In genomic region chr19:42193311-42193710, GRCm38 (mm10) we compare ENCODE assay signal across 16 mouse cellular contexts. TPM values are rescaled to one million over a fixed set of nuclear protein-coding genes. Genes with fewer than 3 reads are reported as not detected.
DNase-seq lines count a peak whose midpoint lies in the region; ATAC-seq and TF ChIP-seq lines count a peak whose summit lies in the region.
"Had no signal": no experiment of that assay in that cellular context is flagged by ENCODE, and none has a peak within 500 bp of the region (broad histone marks: within the 10 kb centered on the region; RNA-seq: fewer than 3 reads in every experiment).

No protein-coding gene starts in this region.

- no peak for DNase-seq in hindbrain, embryonic 10.5 days (ENCODE audit: low spot score)
- peak; percentile 47 for DNase-seq in midbrain, postnatal 0 days (ENCODE audit: low spot score)
- DNase-seq in midbrain, embryonic 11.5 days (ENCODE audit: low spot score, missing footprints): no peak
- DNase-seq in embryonic facial prominence, embryonic 14.5 days (ENCODE audit: low spot score): no peak
- no peak for DNase-seq in left cerebral cortex, postnatal 36 days (ENCODE audit: low spot score in 2 of 2)
- no peak for DNase-seq in left cerebral cortex, adult 9 months (ENCODE audit: low spot score in 2 of 2)
- DNase-seq: cerebellum, adult 9-11 months; kidney, adult 2 months had no signal

- no peak overlapping the region for H3K4me2 ChIP-seq in hindbrain, embryonic 15.5 days
- H3K4me2 ChIP-seq in midbrain, postnatal 0 days (ENCODE audit: low read depth, low read length, poor library complexity, severe bottlenecking): no peak overlapping the region
- H3K4me2 ChIP-seq in midbrain, embryonic 11.5 days: no peak overlapping the region
- no peak overlapping the region for H3K4me2 ChIP-seq in embryonic facial prominence, embryonic 14.5 days (ENCODE audit: low read depth, low read length)
- H3K4me2 ChIP-seq: hindbrain, embryonic 12.5 days; liver, embryonic 12.5 days had no signal

- H3K9ac ChIP-seq in hindbrain, embryonic 15.5 days: no peak overlapping the region
- no peak overlapping the region for H3K9ac ChIP-seq in midbrain, postnatal 0 days (replicated peaks; ENCODE audit: low read length, poor library complexity, severe bottlenecking)
- H3K9ac ChIP-seq in midbrain, embryonic 11.5 days (ENCODE audit: low read length): no peak overlapping the region
- H3K9ac ChIP-seq in embryonic facial prominence, embryonic 14.5 days (ENCODE audit: low read depth, low read length): no peak overlapping the region
- H3K9ac ChIP-seq: hindbrain, embryonic 12.5 days; liver, embryonic 12.5 days had no signal

- intact Hi-C loops in left cerebral cortex, postnatal 36 days (cut with DNase I): loop anchor here (5.0 kb wide), 1 partner anchor 79 kb away; no protein-coding TSS in a partner anchor

- no peaks in the 10 kb centered on the region for H3K4me1 ChIP-seq in hindbrain, embryonic 15.5 days (replicated peaks)
- H3K4me1 ChIP-seq in hindbrain, embryonic 10.5 days (replicated peaks): peaks cover 9% of the 10 kb centered on the region; the same call in 1 of the 2 replicates
- H3K4me1 ChIP-seq in midbrain, postnatal 0 days (ENCODE audit: insufficient read depth, low read length): no peaks in the 10 kb centered on the region
- H3K4me1 ChIP-seq in midbrain, embryonic 11.5 days (ENCODE audit: control insufficient read depth, insufficient read depth, low read length): no peaks in the 10 kb centered on the region
- no peaks in the 10 kb centered on the region for H3K4me1 ChIP-seq in embryonic facial prominence, embryonic 14.5 days (ENCODE audit: control insufficient read depth, insufficient read depth, low read length)
- H3K4me1 ChIP-seq: hindbrain, embryonic 12.5 days; liver, embryonic 12.5 days had no signal

- H3K9me3 ChIP-seq in hindbrain, embryonic 15.5 days: no peaks in the 10 kb centered on the region
- no peaks in the 10 kb centered on the region for H3K9me3 ChIP-seq in hindbrain, embryonic 10.5 days
- no peaks in the 10 kb centered on the region for H3K9me3 ChIP-seq in midbrain, postnatal 0 days (ENCODE audit: low read length)
- no peaks in the 10 kb centered on the region for H3K9me3 ChIP-seq in midbrain, embryonic 11.5 days (ENCODE audit: control insufficient read depth, low read length)
- no peaks in the 10 kb centered on the region for H3K9me3 ChIP-seq in embryonic facial prominence, embryonic 14.5 days (ENCODE audit: control insufficient read depth, low read length)
- H3K9me3 ChIP-seq: forebrain, embryonic 10.5 days; hindbrain, embryonic 12.5 days; liver, embryonic 12.5 days had no signal

- TF ChIP-seq CTCF in midbrain, postnatal 0 days (IDR thresholded peaks at IDR 0.05): no peak

- H3K36me3 ChIP-seq in hindbrain, embryonic 15.5 days: peaks cover 20% of the 10 kb centered on the region
- peaks cover 39% of the 10 kb centered on the region for H3K36me3 ChIP-seq in hindbrain, embryonic 10.5 days
- peaks cover 24% of the 10 kb centered on the region for H3K36me3 ChIP-seq in midbrain, postnatal 0 days (ENCODE audit: insufficient read depth, low read length)
- peaks cover 8% of the 10 kb centered on the region; the same call in 1 of the 2 replicates for H3K36me3 ChIP-seq in midbrain, embryonic 11.5 days (ENCODE audit: control insufficient read depth, insufficient read depth, low read length)
- H3K36me3 ChIP-seq in embryonic facial prominence, embryonic 14.5 days (ENCODE audit: control insufficient read depth, insufficient read depth, low read length): peaks cover 24% of the 10 kb centered on the region

- H3K4me3 ChIP-seq in hindbrain, embryonic 15.5 days: no peak overlapping the region
- no peak overlapping the region for H3K4me3 ChIP-seq in hindbrain, embryonic 10.5 days
- no peak overlapping the region for H3K4me3 ChIP-seq in midbrain, postnatal 0 days (ENCODE audit: low read depth, low read length)
- no peak overlapping the region for H3K4me3 ChIP-seq in midbrain, embryonic 11.5 days (ENCODE audit: low read depth, low read length)
- H3K4me3 ChIP-seq in embryonic facial prominence, embryonic 14.5 days (ENCODE audit: low read depth, low read length): no peak overlapping the region
- H3K4me3 ChIP-seq: forebrain, embryonic 10.5 days; hindbrain, embryonic 12.5 days; liver, embryonic 12.5 days; myocyte had no signal

- H3K27ac ChIP-seq in hindbrain, embryonic 15.5 days (replicated peaks): no peak overlapping the region
- H3K27ac ChIP-seq in hindbrain, embryonic 10.5 days: no peak overlapping the region
- H3K27ac ChIP-seq in midbrain, postnatal 0 days (ENCODE audit: low read depth, low read length): no peak overlapping the region
- H3K27ac ChIP-seq in midbrain, embryonic 11.5 days (ENCODE audit: low read depth, low read length): no peak overlapping the region
- H3K27ac ChIP-seq in embryonic facial prominence, embryonic 14.5 days (replicated peaks; ENCODE audit: low read depth, low read length): no peak overlapping the region
- H3K27ac ChIP-seq: forebrain, embryonic 10.5 days; hindbrain, embryonic 12.5 days; liver, embryonic 12.5 days had no signal

- WGBS in hindbrain, embryonic 15.5 days: 50% methylated on average over 2 of the region's 2 CpGs
- 60% methylated on average over 2 of the region's 2 CpGs for WGBS in hindbrain, embryonic 10.5 days
- WGBS in midbrain, postnatal 0 days: 38% methylated on average over 2 of the region's 2 CpGs
- WGBS in midbrain, embryonic 11.5 days: 44% methylated on average over 2 of the region's 2 CpGs
- WGBS in embryonic facial prominence, embryonic 14.5 days: 52% methylated on average over 2 of the region's 2 CpGs

- peak; percentile 28; the same call in 1 of the 2 replicates for ATAC-seq in hindbrain, embryonic 15.5 days (ENCODE audit: low FRiP score, low read depth)
- peak; percentile 52 for ATAC-seq in midbrain, postnatal 0 days (ENCODE audit: low FRiP score)
- ATAC-seq in midbrain, embryonic 11.5 days (ENCODE audit: low FRiP score): no peak
- 0 out of 2 replicates have a peak, but pooled peaks have one; percentile 18 for ATAC-seq in embryonic facial prominence, embryonic 14.5 days (ENCODE audit: low read depth)
- ATAC-seq: liver, embryonic 12.5 days; Patski had no signal

- H3K27me3 ChIP-seq in hindbrain, embryonic 15.5 days: no peaks in the 10 kb centered on the region
- peaks cover 8% of the 10 kb centered on the region for H3K27me3 ChIP-seq in hindbrain, embryonic 10.5 days (ENCODE audit: insufficient read depth, poor library complexity, severe bottlenecking)
- peaks cover 1% of the 10 kb centered on the region; the same call in 1 of the 2 replicates for H3K27me3 ChIP-seq in midbrain, postnatal 0 days (ENCODE audit: insufficient read depth, low read length)
- peaks cover 4% of the 10 kb centered on the region; the same call in 1 of the 2 replicates for H3K27me3 ChIP-seq in midbrain, embryonic 11.5 days (ENCODE audit: control insufficient read depth, insufficient read depth, low read length)
- 0 out of 2 replicates have a peak, but pooled peaks cover 3% of the 10 kb centered on the region for H3K27me3 ChIP-seq in embryonic facial prominence, embryonic 14.5 days (replicated peaks; ENCODE audit: control insufficient read depth, insufficient read depth, low read length)
- H3K27me3 ChIP-seq: CH12.LX, Patski had no signal

RNA-seq across cellular contexts. Expression of gene Sfrp5, which starts 8.7 kb away (rescaled TPM):
- polyA plus RNA-seq in hindbrain, embryonic 15.5 days (2015; fragmentation: Nextera tagmentation; extraction: Ambion mirVana): 3.2 and 4.0 TPM in 2 replicates
- 0.26 and 0.46 TPM in 2 replicates for polyA plus RNA-seq in hindbrain, embryonic 10.5 days (2016; fragmentation: Nextera tagmentation; extraction: Ambion mirVana)
- 1.6 and 3.8 TPM in 2 replicates for total RNA-seq in midbrain, postnatal 0 days (2014; rRNA removed)
- polyA plus RNA-seq in midbrain, postnatal 0 days (2015; fragmentation: Nextera tagmentation; extraction: Ambion mirVana): 2.7 and 2.8 TPM in 2 replicates
- polyA plus RNA-seq in midbrain, embryonic 11.5 days (2014; fragmentation: Nextera tagmentation; extraction: Ambion mirVana): 0.11 and 0.14 TPM in 2 replicates
- 18.0 and 18.3 TPM in 2 replicates for polyA plus RNA-seq in embryonic facial prominence, embryonic 14.5 days (2014; fragmentation: Nextera tagmentation; extraction: Ambion mirVana)
- total RNA-seq in left cerebral cortex, postnatal 36 days (2021): under 1 TPM; 0.27 to 0.76 TPM
- total RNA-seq: CH12.LX; megakaryocyte, adult 5-6 weeks had no signal

RNA-seq across cellular contexts. Expression of gene Zfyve27, which starts 29.6 kb away (rescaled TPM):
- 60.0 and 65.0 TPM in 2 replicates for polyA plus RNA-seq in hindbrain, embryonic 15.5 days (2015; fragmentation: Nextera tagmentation; extraction: Ambion mirVana)
- 35.3 and 40.2 TPM in 2 replicates for polyA plus RNA-seq in hindbrain, embryonic 10.5 days (2016; fragmentation: Nextera tagmentation; extraction: Ambion mirVana)
- total RNA-seq in midbrain, postnatal 0 days (2014; rRNA removed): 71.8 and 83.9 TPM in 2 replicates
- 48.8 and 50.6 TPM in 2 replicates for polyA plus RNA-seq in midbrain, postnatal 0 days (2015; fragmentation: Nextera tagmentation; extraction: Ambion mirVana)
- 15.6 and 16.2 TPM in 2 replicates for polyA plus RNA-seq in midbrain, embryonic 11.5 days (2014; fragmentation: Nextera tagmentation; extraction: Ambion mirVana)
- 12.2 and 15.2 TPM in 2 replicates for polyA plus RNA-seq in embryonic facial prominence, embryonic 14.5 days (2014; fragmentation: Nextera tagmentation; extraction: Ambion mirVana)
- total RNA-seq in left cerebral cortex, postnatal 36 days (2021): 10 to 100 TPM; 78.8 to 94.5 TPM

RNA-seq across cellular contexts. Expression of gene Marveld1, which starts 46.1 kb away (rescaled TPM):
- 4.3 and 4.6 TPM in 2 replicates for polyA plus RNA-seq in hindbrain, embryonic 15.5 days (2015; fragmentation: Nextera tagmentation; extraction: Ambion mirVana)
- polyA plus RNA-seq in hindbrain, embryonic 10.5 days (2016; fragmentation: Nextera tagmentation; extraction: Ambion mirVana): 3.1 and 3.6 TPM in 2 replicates
- 14.7 and 15.1 TPM in 2 replicates for total RNA-seq in midbrain, postnatal 0 days (2014; rRNA removed)
- 2.9 and 3.6 TPM in 2 replicates for polyA plus RNA-seq in midbrain, postnatal 0 days (2015; fragmentation: Nextera tagmentation; extraction: Ambion mirVana)
- polyA plus RNA-seq in midbrain, embryonic 11.5 days (2014; fragmentation: Nextera tagmentation; extraction: Ambion mirVana): 5.3 and 5.9 TPM in 2 replicates
- polyA plus RNA-seq in embryonic facial prominence, embryonic 14.5 days (2014; fragmentation: Nextera tagmentation; extraction: Ambion mirVana): 19.4 and 21.0 TPM in 2 replicates
- 1 to 10 TPM; 9.5 to 9.8 TPM for total RNA-seq in left cerebral cortex, postnatal 36 days (2021)
- total RNA-seq: CH12.LX had no signal

RNA-seq across cellular contexts. Expression of gene Golga7b, which starts 54.1 kb away (rescaled TPM):
- 61.7 and 68.4 TPM in 2 replicates for polyA plus RNA-seq in hindbrain, embryonic 15.5 days (2015; fragmentation: Nextera tagmentation; extraction: Ambion mirVana)
- 1.7 and 4.2 TPM in 2 replicates for polyA plus RNA-seq in hindbrain, embryonic 10.5 days (2016; fragmentation: Nextera tagmentation; extraction: Ambion mirVana)
- total RNA-seq in midbrain, postnatal 0 days (2014; rRNA removed): 92.0 and 92.8 TPM in 2 replicates
- 68.9 and 70.3 TPM in 2 replicates for polyA plus RNA-seq in midbrain, postnatal 0 days (2015; fragmentation: Nextera tagmentation; extraction: Ambion mirVana)
- 2.3 and 2.8 TPM in 2 replicates for polyA plus RNA-seq in midbrain, embryonic 11.5 days (2014; fragmentation: Nextera tagmentation; extraction: Ambion mirVana)
- 3.0 and 3.2 TPM in 2 replicates for polyA plus RNA-seq in embryonic facial prominence, embryonic 14.5 days (2014; fragmentation: Nextera tagmentation; extraction: Ambion mirVana)
- total RNA-seq in left cerebral cortex, postnatal 36 days (2021): 100 to 1,000 TPM; 122 to 150 TPM
- total RNA-seq: megakaryocyte, adult 5-6 weeks had no signal
